Mouse (Mus musculus) lung, postnatal 4 days (tissue): ENCODE results near the gene Wnt3a.
A peak's percentile ranks its signal among the peaks of the same experiment; 100 is the strongest.

Experiments used
- DNase-seq, 2 experiments: peaks; one replicate each; pipeline ENCODE4 v3.0.0; 2021

Wnt3a gene

DNA sequence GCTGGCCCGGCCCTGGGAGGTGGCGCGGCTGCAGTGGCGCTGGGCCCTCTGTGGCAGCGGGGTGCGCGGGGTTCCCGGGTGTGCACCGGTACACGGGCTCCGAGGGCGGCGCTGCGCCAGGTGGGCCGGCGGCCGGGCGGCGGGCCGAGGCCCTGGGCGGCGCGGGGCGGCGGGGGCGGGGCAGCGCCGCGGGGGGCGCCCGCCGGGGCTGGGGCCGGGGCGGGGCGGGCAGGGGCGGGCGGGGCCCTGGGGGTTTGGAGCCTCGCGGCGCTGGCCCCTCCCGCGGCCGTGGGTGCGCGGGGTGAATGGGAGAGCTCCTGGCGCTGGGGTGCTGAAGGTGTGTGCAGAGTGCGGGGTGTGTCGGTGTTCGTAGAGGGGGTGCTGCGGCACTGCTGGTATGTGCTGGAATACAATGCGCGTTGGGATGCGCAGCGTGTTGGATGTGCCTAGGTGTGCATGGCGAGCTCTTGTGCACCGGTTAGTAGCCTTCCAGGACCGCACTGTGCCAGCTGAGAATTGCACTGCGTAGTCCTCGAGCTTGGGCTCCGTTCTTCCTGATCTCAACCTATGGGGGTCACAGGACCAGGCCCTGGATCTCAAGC lies at the start of gene Wnt3a:
Wnt3a (minus strand) TSS at position 51 of the 602 bp plus-strand sequence.
- no peak for DNase-seq

DNA sequence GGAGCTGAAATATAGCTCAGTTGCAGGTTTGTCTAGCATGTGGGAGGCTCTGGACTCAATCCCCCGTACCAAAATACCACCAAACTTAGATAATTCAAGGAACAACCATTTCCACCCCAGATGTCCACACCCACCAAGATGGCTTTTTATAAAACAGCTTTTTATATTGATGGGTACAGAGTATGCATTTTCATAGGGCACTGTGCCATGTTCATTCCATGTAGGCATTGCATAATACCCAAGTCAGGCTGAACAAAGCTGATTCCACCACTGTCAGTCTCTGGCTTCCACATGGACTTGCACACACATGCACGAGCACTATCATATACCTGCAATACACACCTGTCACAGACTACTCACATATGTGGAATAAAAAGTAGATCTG lies 48.2 kb upstream of the Wnt3a start:
- DNase-seq: no peak

DNA sequence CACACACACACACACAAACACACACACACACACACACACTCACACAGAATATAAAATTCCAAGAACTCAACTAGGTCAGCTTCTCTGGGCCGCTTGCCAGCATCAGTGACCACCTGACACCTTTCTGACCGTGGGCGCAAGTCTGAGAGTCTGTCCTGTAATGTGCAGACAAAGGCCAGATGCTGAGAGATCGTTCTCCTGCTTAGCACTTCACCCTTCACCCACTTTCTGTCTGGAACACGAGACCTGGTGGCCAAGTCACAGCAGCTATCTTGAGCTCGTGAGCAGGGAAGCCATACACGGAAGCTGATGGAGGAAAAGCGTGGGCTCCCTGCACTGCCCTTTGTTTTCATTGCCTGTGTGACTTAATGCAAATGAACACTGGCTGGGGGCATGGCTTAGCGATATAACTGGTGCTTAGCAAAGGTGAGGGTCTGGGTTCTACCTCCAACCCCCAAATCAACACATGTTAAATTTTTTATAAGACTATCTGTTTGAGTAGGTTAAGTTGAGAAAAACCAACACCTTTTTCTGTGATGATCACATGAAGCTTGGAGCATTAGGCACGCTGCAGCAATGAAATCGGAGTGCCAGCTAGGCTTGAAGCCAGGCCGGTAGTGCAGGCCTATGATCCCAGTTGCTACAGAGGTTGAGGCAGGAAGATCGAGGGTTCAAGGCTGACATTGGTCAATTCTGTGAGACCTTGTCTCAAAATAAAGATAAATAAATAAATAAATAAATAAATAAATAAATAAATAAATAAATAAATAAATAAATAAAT lies 47.6 kb upstream of the Wnt3a start:
- peak; percentile 39 to 55 for DNase-seq

DNA sequence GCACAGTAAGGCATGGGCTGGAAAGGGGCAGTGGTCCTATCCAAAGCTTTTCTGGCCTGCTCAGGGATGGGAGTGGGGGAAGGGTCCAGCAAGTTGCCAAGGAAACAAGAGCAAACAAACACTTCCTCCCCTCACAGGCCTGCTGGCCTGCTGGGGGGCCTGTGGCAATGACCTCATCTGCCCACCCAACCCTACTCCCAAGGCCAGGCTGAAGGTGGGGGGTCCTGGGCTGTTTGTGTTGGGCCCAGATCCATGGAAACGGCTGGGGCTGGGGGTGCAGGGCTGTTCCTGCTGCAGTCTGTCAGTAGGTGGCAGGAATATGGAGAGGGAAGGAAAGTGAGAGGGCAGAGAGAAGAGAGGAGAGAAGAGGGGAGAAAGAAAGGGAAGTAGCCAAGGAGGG lies 45.8 kb upstream of the Wnt3a start:
- DNase-seq: peak; percentile 57 to 74

DNA sequence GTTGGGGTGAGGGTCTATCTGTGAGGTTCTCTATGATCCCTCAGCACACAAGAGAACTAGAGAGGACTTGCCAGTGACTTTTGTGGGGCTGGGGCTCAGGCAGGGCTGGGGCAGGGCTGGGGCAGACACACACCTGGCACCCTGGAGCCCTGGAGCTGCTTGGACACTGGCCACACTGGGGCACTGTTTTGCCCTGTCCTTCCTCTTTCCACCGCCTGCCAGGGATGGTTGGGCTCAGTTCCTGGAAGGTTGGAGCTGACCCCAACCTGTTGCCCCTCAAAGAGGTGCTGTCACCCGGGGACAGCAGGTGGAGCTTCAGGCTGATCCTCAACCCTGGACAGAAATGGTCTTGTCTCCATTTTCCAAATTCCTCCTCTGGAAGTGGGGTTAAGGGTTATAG lies 45.4 kb upstream of the Wnt3a start:
- DNase-seq: no peak

DNA sequence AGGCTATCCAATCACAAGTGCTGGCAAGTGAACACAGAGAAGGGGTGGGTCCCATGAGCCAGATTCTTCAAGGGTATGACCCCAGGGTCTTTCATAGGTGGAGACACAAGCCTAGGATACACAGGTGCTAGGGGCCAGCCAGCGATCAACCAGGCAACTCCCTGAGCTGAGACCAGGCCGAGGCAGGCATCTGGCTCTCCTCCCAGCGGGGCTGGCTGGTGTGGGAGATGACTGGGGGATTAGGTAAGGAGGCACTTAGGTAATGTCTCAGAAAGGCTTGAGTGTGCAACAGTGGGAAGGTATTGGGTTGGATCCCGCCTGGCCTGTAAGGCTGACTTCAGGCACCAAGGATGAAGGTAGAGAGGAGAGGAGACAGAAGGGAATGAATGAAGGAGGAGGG lies 44.6 kb upstream of the Wnt3a start:
- DNase-seq: no peak

DNA sequence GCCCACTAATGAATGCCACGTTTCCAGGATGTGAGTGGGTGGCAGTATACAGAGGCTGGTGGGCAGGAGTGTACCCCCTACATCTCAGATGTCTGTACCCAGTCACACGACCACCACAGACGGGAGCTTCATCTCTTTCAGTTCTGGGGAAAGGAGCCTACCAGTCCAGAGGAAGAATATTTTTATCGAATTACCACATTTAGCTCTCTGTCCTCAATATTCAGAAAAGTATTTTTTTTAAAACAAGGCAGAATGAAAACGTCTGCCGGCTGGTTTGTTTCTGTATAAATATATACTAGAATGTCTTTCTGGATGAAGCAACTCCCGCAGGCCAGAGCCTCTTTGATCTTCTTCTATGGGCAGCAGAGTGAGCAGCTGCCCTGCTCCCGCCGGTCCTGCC lies 42.4 kb upstream of the Wnt3a start:
- no peak for DNase-seq

DNA sequence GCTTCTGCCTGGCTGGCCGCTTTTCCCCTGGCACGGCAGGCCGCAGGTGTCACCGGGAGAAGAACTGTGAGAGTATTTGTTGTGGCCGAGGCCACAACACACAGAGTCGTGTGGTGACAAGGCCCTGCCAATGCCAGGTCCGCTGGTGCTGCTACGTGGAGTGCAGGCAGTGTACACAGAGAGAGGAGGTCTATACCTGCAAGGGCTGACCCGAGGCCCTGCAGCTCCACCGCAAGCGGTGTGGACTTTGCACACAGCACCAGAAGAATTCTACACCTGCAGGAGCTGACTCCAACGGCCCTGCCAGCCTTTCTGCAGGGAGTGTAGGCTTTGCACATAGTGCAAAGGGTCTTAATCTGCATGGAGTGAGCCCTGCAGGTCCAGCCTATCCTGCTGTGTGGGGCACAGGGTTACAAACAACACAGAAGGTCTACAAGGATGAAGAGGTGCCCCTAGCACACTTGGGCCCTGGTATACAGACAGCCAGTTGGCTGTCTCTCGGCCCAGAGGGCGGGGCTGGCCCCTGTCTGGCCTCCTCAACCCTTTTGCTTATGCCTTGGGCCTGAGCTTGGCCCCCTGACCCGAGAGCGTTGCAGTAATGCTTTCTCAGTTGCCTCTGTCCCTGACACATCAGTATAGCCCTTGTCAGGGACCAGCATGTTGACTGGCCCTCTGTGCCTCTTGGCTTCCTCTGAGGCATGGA lies 40.8 kb upstream of the Wnt3a start:
- DNase-seq: no peak

DNA sequence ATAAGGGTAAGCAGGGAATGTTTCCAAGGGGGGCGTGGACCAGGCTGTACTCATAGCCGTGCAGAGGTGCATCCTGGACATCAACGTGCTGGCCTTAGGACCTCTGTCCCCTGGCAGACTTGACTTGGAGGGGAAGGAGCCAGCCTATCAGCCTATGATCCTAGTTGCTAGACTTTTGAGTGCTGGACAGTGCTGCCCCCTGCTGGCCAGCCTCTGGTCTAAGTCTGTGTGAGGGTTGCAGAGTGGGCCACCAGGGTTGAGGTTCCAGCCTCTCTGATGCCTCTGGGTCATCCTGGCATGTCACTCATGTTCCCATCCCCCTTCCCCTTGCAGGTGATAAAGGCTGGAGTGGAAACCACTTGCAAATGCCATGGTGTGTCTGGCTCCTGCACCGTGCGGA lies 40.0 kb upstream of the Wnt3a start:
- peak; percentile 73 to 81 for DNase-seq

DNA sequence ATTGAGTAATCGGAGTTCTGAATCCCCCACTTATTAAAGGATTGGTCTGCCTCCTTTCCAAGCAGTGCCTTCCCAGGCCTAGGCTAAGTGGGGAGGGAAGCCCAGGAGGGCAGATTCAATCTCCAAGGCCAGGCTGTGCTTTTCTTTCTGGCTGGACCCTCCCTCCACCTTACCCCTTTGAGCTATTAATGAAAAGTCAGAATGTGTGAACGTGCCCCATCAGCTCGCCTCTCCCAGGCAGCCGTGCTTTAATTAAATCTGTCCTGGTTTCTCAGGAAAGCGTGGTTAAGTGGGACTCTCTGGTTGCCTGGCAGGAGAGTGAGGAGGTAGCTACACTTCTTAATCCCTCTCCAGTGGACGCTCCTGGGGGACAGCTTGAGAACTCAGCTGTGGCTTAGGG lies 39.1 kb upstream of the Wnt3a start:
- DNase-seq: no peak

DNA sequence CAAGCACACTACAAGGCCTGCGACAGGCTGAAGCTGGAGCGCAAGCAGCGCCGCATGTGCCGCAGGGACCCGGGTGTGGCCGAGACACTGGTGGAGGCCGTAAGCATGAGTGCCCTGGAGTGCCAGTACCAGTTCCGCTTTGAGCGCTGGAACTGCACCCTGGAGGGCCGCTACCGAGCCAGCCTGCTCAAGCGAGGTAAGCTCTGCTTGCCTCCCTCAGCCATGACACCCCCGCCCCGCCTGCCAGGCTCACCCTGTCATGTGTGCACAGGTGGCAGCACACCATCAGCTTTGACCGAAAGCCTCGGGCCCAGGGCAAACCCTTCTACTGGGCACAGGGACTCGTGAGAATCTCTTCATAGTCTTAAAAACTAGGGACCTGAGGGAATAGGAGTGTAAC lies 37.1 kb upstream of the Wnt3a start:
- peak in 1 of 2 experiments; percentile 34 for DNase-seq

DNA sequence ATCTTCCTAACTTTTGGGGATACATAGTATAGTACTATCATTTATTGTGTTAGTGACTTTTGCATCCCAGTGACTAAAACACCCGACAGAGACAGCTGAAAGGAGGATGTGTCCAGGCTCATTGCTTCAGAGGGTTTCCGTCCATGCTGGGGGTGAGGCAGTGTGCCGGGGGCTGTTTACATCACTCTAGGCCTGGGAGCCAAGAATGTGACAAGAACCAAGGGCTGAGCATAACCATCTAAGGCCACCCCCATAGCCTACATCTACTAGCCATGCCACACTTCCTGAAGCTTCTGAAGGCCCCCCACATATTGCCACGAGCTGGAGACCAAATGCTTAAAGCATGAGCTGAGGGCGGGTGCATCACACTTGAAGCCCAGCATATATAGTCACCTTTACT lies 34.2 kb upstream of the Wnt3a start:
- DNase-seq: peak; percentile 50 to 76

DNA sequence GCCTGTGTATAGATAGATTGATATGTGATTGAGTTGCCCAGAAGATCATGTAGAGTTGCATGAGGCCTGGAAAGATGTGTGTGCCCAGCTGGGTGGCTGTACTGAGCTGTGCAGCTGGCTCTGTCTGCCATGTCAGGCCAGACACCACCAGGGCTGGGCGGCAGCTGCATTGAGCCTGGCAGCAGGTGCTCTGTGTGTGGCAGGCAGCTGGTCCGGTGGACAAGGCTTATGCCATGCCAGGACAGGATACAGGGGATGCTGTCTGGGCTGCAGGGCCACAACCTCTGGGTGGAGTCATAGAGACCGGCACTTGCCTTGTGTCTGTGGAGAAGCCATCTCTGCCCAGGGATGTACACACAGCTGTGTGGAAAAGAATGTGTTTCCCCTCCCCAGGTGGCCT lies 32.4 kb upstream of the Wnt3a start:
- peak in 1 of 2 experiments; percentile 18 for DNase-seq

DNA sequence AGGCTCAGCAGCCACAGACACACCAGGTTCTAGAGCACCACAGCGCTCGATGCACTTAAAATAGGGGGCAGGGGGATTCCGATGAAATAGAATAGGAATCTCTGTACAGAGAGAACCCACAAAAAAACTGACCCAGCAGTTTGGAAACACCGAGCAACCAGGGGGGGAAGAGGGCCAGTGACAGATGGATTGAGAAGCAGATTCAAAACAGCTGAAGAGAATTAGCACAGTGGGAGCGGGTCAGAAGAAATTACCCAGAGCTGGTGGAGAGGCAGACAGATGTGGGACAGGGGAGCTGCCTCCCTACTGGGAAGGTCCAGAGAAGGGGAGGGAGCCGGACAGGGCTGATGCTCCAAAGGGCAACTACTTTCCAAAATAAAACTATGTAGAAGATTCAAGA lies 26.0 kb upstream of the Wnt3a start:
- no peak for DNase-seq

DNA sequence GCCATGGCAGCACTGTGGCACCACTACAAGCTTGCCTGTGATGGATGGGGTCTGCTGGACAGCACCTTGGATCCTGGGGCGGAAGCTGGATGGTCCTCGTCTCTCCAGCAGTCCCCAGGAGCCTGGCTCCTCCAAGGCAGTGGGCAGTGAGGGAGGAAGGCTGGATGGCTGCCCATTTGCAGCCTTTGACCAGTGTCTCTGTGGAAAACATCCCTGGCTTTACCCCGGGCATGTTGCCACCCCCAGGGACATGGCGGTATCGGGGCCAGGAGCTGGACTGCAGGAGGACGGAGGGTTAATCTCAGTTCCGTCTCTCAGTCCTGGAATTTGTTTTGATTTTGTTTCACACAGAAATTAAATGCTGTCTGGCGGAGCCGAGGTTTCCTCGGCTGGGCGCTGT lies 23.4 kb upstream of the Wnt3a start:
- peak in 1 of 2 experiments; percentile 55 for DNase-seq

DNA sequence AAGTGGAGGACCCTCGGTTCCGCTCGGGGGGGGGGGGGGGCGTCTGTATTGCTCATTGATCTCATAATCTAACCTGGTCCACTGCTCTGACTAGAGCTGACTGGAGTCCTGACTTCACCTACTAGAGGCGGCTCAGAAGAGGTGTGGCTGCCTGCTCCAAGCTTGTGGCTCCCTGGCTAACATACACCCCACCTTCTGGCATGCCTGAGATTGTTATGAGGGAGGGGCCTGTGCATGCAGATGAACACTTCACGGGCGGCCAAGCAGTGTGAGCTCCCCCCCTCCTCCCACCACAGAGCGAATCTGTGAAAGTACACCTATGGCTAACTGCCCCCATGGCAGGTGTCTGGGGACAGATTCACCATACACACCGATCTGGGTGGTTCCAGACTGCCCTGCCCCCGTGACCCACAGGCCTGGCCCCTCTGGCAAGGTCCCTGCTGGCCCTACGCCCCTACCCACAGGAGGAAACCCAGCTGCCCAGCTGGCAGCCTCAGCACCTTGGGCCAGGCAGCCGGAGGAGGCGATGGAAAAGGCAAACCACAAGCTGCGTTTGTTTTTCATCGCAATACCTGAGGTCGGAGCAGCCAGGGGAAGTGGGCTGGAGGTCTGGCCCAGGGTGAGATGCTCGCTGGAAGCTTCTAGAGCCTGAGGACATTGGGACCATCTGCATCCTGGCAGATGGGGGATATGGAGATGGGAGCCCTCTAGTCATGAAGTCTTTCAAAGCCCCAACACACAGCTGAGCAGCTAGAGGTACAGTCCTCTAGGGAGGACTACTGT lies 22.7 kb upstream of the Wnt3a start:
- no peak for DNase-seq

DNA sequence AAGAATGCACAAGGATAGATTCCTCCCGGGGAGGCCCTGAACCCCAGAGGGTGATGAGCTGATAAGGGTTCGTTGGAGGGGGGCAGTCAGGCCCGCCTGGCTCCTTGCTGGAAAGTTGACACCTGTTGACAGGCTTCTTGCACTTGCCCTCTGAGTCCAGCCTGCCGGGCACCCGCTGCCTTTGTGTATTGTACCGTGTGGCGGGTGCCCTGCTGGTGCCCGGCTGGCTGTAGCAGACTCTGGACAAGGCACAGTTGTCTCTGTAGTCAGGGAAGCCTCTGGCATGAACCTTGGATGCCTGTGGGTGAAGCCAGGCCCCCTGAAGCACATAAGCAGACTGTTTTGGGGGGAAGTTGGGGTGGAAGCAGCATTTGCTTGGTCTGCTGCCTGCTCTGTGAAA lies 21.9 kb upstream of the Wnt3a start:
- DNase-seq: no peak

DNA sequence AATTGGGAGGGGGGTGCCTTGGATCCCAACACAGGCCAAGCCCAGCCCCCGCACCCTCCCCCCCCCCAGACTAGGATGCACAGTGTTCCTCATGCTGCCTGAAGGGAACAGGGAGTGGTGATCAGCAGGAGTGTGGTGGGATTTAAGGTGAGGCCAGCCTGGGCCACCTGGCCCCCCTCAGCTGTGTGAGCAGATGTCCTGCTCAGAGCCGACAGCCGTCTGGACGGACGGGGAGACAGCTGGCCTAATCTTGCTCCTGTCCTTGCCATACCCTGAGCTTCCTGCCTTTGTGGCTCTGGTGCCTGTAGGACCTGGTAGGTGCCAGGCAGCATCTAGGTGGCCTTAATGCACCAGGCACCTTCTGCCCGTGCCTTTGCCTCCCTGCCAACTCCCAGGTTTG lies 21.5 kb upstream of the Wnt3a start:
- no peak for DNase-seq

DNA sequence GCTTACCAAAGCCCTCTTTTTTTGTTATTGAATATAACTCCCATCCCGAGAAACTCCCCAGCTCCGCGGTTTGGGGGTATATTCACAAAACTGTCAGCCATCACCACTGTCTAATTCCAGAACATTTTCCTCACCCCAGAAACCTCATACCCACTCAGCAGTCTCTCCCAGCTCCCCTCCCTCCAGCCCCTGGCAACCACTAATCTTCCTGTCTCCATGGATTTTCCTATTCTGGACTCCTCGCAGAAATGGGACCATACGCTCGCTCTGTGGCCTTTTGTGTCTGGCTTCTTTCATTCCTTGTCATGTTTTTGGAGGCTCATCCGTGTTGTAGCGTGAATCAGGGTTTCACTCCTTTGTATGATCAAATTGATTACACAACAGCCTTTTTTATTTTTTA lies 19.4 kb upstream of the Wnt3a start:
- DNase-seq: no peak

DNA sequence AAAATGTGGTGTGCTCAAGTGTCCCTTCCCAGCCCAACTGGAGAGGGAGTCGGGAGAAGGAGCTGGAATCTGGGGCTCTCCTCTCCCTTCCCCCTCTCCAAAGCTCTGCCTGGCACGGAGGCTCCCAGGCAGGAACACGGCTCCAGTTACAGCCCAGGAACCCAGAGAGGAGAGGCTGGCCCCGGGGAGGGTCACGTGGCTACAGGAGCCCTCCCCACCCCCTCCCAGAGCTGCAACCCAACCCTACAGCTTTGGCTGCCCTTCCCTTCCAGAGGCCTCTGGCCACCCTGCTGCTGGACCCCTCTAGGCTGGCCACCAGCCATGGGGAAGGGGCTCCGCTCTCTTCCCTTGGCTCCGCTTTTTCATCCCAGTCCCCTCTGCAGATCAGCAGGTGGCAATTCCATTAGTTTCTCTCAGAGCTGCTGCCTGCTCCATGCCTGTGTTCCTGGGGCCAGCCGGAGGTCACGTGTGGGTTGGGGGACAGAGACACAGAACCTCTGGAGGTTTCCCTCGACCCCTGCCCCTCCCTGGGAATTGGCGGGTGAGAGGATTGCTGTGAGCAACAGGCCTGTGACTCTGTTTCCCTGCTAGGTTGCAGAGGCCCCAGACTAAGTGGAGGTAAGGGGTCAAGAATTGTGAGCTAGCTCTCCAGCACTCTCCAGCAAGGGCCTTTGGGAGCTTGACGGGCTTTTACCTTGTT lies 18.7 kb upstream of the Wnt3a start:
- DNase-seq: peak; percentile 54 to 77

DNA sequence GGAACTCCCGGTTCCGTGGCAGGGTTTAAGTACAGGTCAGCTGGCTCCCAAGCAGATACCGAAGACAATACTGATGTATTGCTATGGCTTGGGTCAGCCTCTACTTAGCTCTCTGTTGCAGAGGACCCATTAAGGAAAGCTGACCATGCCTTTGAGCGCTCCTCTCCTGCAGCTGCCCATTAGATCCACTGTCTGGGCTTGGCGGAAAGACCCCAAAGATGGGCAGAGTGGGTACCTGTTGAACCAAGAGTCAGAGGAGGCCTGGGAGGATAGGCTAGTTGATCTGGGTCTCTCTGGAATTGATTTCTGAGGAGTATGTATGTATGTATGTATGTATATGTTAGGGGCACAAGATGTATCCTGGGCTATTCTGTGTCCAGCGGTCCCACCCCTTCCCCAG lies 18.1 kb upstream of the Wnt3a start:
- no peak for DNase-seq

DNA sequence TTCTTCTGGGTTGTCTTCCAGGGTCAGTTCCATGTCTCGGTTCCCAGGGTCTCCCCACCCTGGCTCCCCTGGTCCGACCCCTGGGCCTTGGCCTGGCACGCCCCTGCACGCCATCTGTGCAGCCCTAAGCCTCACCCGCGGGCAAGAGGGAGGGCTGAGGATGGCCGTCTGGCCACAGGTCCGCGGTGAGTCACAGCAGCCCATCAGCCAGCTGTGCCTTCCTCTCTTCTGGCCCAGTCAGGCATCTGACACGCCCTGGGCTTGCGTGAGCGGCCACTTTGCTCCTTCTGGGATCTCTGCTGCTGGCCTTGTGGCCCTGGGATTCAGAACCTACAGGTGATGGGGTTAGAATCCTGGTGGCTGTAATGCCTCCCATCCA lies 17.6 kb upstream of the Wnt3a start:
- no peak for DNase-seq
